Mouse (Mus musculus) ES-E14 (cell line): ENCODE data around the gene Sox13.

Experiments used
- CHD2 ChIP-seq: IDR thresholded peaks from 2 replicates; pipeline ENCODE4 v1.6.1; 2014; ENCODE audit warnings: mild to moderate bottlenecking, low read depth, low read length, inconsistent platforms
- HCFC1 ChIP-seq: IDR thresholded peaks from 2 replicates; pipeline ENCODE4 v1.6.1; 2012; ENCODE audit warnings: low read length, inconsistent platforms, borderline replicate concordance; ENCODE audit not compliant: insufficient read depth
- MAFK ChIP-seq: IDR thresholded peaks from 2 replicates; pipeline ENCODE4 v1.6.1; 2014; ENCODE audit warnings: mild to moderate bottlenecking, low read depth, low read length, inconsistent platforms; ENCODE audit not compliant: insufficient read depth

- TF ChIP-seq CHD2: no peak
- no peak for TF ChIP-seq HCFC1
- no peak for TF ChIP-seq MAFK
Observed at GRCm38 (mm10) chr1:133397094-133397482, 27.1 kb downstream of the Sox13 start.
